ENCODE assay signal across 8 mouse cellular contexts in genomic region chr11:119355443-119356385, GRCm38 (mm10). TPM values are rescaled to one million over a fixed set of nuclear protein-coding genes. Genes with fewer than 3 reads are reported as not detected.
DNase-seq lines count a peak whose midpoint lies in the region.

Gene Sgsh (minus strand): TSS chr11:119355536.
Gene Slc26a11 (plus strand): TSS chr11:119355557.

- H3K9me3 ChIP-seq in megakaryocyte, embryonic 14.5 days: peaks cover 7% of the 10 kb centered on the region; the same call in 1 of the 2 replicates

- H3K36me3 ChIP-seq in megakaryocyte, embryonic 14.5 days (replicated peaks; ENCODE audit: low read length): peaks cover 5% of the 10 kb centered on the region

- DNase-seq in adrenal gland, adult 18-20 months (ENCODE audit: low spot score in 2 of 2): peak; percentile 89 to 92
- peak; percentile 92 for DNase-seq in embryo, embryonic 10.5 days (ENCODE audit: low spot score)
- peak; percentile 91 for DNase-seq in gastrocnemius, postnatal 14 days
- DNase-seq in induced T-regulatory cell, adult 2 months (ENCODE audit: low read depth): peak; percentile 83
- peak; percentile 45 to 56 for DNase-seq in left cerebral cortex, adult 8-10 months (ENCODE audit: low spot score in 2 of 2)
- DNase-seq in right cerebral cortex, adult 2 months (ENCODE audit: low spot score in 2 of 2): peak; percentile 72 to 78
- peak; percentile 91 for DNase-seq in urinary bladder, postnatal 14 days (ENCODE audit: low spot score)

- intact Hi-C loops in gastrocnemius, postnatal 14 days (cut with DNase I; ENCODE audit: low total_unique reads): loop anchor here (10.0 kb wide), 1 partner anchor 51 kb away; the partner anchor contains the start of genes Card14 and Eif4a3

- H3K27me3 ChIP-seq in megakaryocyte, embryonic 14.5 days (replicated peaks): peaks cover 86% of the 10 kb centered on the region

- H3K4me3 ChIP-seq in megakaryocyte, embryonic 14.5 days (replicated peaks): peak within 1 kb of the TSS; percentile 93

- peaks cover 48% of the 10 kb centered on the region for H3K4me1 ChIP-seq in megakaryocyte, embryonic 14.5 days

RNA-seq across cellular contexts. Expression of gene Sgsh, which starts in this region (rescaled TPM):
- total RNA-seq in adrenal gland, adult 18-20 months (2021): 10 to 100 TPM; 11.5 to 17.0 TPM
- total RNA-seq in gastrocnemius, postnatal 14 days (2021): 1 to 10 TPM; 3.2 to 4.5 TPM
- 1 to 10 TPM; 4.5 to 5.5 (median 5.3) TPM for total RNA-seq in left cerebral cortex, adult 8-10 months (2022)
- polyA plus RNA-seq in megakaryocyte, embryonic 14.5 days (2012; ENCODE audit: insufficient read depth, low replicate concordance): 3.4 TPM in 1 of 2 replicates, not detected in the other

RNA-seq across cellular contexts. Expression of gene Slc26a11, which starts in this region (rescaled TPM):
- 1 to 10 TPM; 4.8 to 4.9 TPM for total RNA-seq in adrenal gland, adult 18-20 months (2021)
- 1 to 10 TPM; 2.7 to 2.9 TPM for total RNA-seq in gastrocnemius, postnatal 14 days (2021)
- total RNA-seq in left cerebral cortex, adult 8-10 months (2022): 1 to 10 TPM; 3.3 to 4.8 (median 3.8) TPM
- polyA plus RNA-seq in megakaryocyte, embryonic 14.5 days (2012; ENCODE audit: insufficient read depth, low replicate concordance): 1.5 and 2.0 TPM in 2 replicates

Comparison
In these comparisons a context has a peak if more than half of its experiments do, and no peak if none do; other contexts are left out.
1. Peak in every context shown above with its lines: DNase-seq and H3K4me3 ChIP-seq.